Mouse (Mus musculus) myocyte (in vitro differentiated cells): ENCODE measurements around the gene Smyd4. TPM values are rescaled to one million over a fixed set of nuclear protein-coding genes. Genes with fewer than 3 reads are reported as not detected.

Experiments used
- H3K27me3 ChIP-seq: one replicate; pipeline ENCODE4 v1.6.1; 2011; ENCODE audit not compliant: control insufficient read depth, insufficient read depth, insufficient read length
- H3K36me3 ChIP-seq: one replicate; pipeline ENCODE4 v1.6.1; 2011; ENCODE audit not compliant: control insufficient read depth, insufficient read depth
- H3K4me2 ChIP-seq: one replicate; pipeline ENCODE4 v1.6.1; 2011; ENCODE audit warnings: low read depth, control low read depth
- H3K4me3 ChIP-seq: one replicate; pipeline ENCODE4 v1.5.1; 2011; ENCODE audit warnings: mild to moderate bottlenecking, control low read depth, moderate library complexity
- H3K79me2 ChIP-seq: one replicate; pipeline ENCODE4 v1.6.1; 2011; ENCODE audit not compliant: control insufficient read depth, insufficient read depth
- H3ac ChIP-seq: one replicate; pipeline ENCODE4 v1.6.1; 2011; ENCODE audit not compliant: control insufficient read depth, insufficient read length
- CEBPB ChIP-seq: IDR thresholded peaks from 2 replicates; pipeline ENCODE4 v1.6.1; 2011; ENCODE audit warnings: mild to moderate bottlenecking, moderate library complexity; ENCODE audit not compliant: poor library complexity, insufficient read depth, severe bottlenecking
- E2F4 ChIP-seq: IDR thresholded peaks from one replicate; pipeline ENCODE4 v1.6.1; 2011; ENCODE audit warnings: mild to moderate bottlenecking, control low read depth, moderate library complexity; ENCODE audit not compliant: insufficient read depth
- MAX ChIP-seq: IDR thresholded peaks from one replicate; pipeline ENCODE4 v1.6.1; 2011; ENCODE audit warnings: low read depth, mild to moderate bottlenecking, control low read depth
- MYOD1 ChIP-seq, 3 experiments: IDR thresholded peaks; one replicate each; pipeline ENCODE4 v1.6.1; 2011; ENCODE audit warnings: control low read depth in 2 of 3, low read depth in 2 of 3, mild to moderate bottlenecking in 2 of 3, moderate library complexity in 1 of 3; ENCODE audit not compliant: insufficient read length in 2 of 3, control insufficient read depth in 1 of 3
- MYOG ChIP-seq, 3 experiments: IDR thresholded peaks; one replicate each; pipeline ENCODE4 v1.6.1; 2011; ENCODE audit warnings: control low read depth in 2 of 3, low read depth in 2 of 3, mild to moderate bottlenecking in 2 of 3; ENCODE audit not compliant: insufficient read length in 2 of 3, control insufficient read depth in 1 of 3, insufficient read depth in 1 of 3
- POLR2A ChIP-seq: IDR thresholded peaks from one replicate; pipeline ENCODE4 v1.6.1; 2011; ENCODE audit warnings: low read depth, mild to moderate bottlenecking, control low read depth, moderate library complexity; ENCODE audit not compliant: insufficient read length
- POLR2AphosphoS2 ChIP-seq: IDR thresholded peaks from one replicate; pipeline ENCODE4 v1.6.1; 2011; ENCODE audit warnings: low read depth, control low read depth; ENCODE audit not compliant: insufficient read length
- REST ChIP-seq: IDR thresholded peaks from one replicate; pipeline ENCODE4 v1.6.1; 2011; ENCODE audit warnings: mild to moderate bottlenecking, control low read depth, moderate library complexity; ENCODE audit not compliant: insufficient read depth, insufficient read length
- SRF ChIP-seq: IDR thresholded peaks from one replicate; pipeline ENCODE4 v1.6.1; 2011; ENCODE audit warnings: low read depth; ENCODE audit not compliant: control insufficient read depth, insufficient read length
- TCF12 ChIP-seq: IDR thresholded peaks from one replicate; pipeline ENCODE4 v1.6.1; 2011; ENCODE audit warnings: mild to moderate bottlenecking, control low read depth; ENCODE audit not compliant: poor library complexity, insufficient read depth, severe bottlenecking
- TCF3 ChIP-seq: IDR thresholded peaks from one replicate; pipeline ENCODE4 v1.6.1; 2011; ENCODE audit warnings: low read depth, control low read depth; ENCODE audit not compliant: insufficient read length
- USF1 ChIP-seq: IDR thresholded peaks from one replicate; pipeline ENCODE4 v1.6.1; 2011; ENCODE audit warnings: low read depth, mild to moderate bottlenecking, control low read depth, moderate library complexity
- polyA plus RNA-seq: library from polyadenylated mRNA; unstranded; fragments of >200 nt; fragmentation: generic; extraction: Trizol; gene quantifications from one replicate; pipeline ENCODE4 v1.2.1, GENCODE M21; 2012; ENCODE audit warnings: missing spikeins

The Smyd4 gene
- polyA plus RNA-seq, 1 experiment: 6.9 TPM

DNA sequence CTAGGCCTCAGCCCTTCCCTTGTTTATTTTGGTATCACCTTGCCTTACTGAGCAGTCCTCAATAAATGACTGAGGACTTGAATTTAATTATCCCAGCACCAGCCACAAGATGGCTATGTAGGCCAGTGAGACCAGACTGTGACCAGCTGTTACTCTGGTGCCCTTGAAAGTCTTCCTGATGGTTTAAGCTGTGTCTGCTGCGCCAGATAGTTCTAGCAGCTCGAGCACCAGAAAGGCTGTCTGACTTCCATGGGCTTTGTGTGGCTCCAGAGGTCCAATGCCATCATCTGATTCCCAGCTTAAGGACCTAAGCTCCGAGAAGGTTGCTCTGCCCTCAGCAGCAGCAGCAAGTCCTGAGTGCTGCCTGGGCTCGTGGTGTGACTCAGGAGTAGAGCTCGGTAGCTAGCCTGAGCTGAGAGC, 54.0 kb downstream of the Smyd4 start:
- Histone ChIP-seq H3K27me3 (no peaks in the 10 kb centered on the region), H3ac (no peak overlapping the region), H3K4me3 (no peak overlapping the region), H3K79me2 (no peaks in the 10 kb centered on the region), H3K4me2 (peak overlapping the region; percentile 80), H3K36me3 (no peaks in the 10 kb centered on the region)
- TF ChIP-seq USF1 (no peak), POLR2AphosphoS2 (peak; percentile 47), MYOG (IDR thresholded peaks at IDR 0.05; ENCODE audit: control insufficient read depth in 1 of 3, insufficient read depth in 1 of 3, insufficient read length in 2 of 3, low read depth in 2 of 3) (peak in 2 of 3 experiments; percentile 77 to 83), MYOD1 (IDR thresholded peaks at IDR 0.05; ENCODE audit: control insufficient read depth in 1 of 3, insufficient read length in 2 of 3, low read depth in 2 of 3) (peak; percentile 66 to 84 (median 75)), POLR2A (peak; percentile 46), SRF (no peak), TCF12 (peak; percentile 30)

DNA sequence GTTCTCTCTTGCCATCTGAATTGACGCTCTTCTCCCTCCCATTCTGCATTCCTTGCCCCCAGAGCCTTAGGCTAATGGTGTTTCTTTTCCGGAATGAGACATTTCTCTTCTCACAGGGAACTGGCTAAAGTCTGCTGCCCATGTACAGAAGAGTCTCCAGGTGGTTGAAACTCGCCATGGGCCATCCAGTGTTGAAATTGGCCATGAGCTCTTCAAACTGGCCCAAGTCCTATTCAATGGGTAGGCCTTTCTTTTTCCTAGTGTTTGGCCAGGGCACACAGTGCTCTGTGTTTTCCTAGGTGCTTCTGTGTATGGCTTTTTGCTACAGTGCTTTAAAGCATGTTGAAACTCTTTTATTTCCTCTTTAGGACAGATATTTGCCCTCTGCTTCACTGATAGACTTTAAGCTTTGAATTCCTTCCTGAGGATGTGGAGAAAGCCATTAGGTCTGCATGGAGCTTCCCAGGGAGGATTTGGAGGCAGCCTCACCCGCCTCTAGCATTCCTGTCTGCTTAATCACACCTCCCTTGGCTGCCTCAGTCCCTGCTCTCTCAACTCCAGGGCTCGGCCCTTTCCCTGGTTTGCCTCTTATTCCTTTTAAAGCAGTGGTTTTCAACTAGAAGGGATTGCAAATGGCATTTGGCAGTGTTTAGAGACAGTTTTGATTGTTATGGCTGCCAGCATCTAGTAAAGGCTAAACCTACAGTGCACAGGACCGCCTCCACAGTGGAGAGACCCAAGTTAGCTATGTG, 55.2 kb downstream of the Smyd4 start:
- TF ChIP-seq REST: no peak
- no peak for TF ChIP-seq TCF3
- TF ChIP-seq CEBPB: no peak
- TF ChIP-seq MAX: no peak
- no peak for TF ChIP-seq SRF
- TF ChIP-seq MYOD1 (IDR thresholded peaks at IDR 0.05; ENCODE audit: control insufficient read depth in 1 of 3, insufficient read length in 2 of 3, low read depth in 2 of 3): no peak
- TF ChIP-seq POLR2AphosphoS2: no peak
- no peak for TF ChIP-seq E2F4
- TF ChIP-seq POLR2A: no peak
- TF ChIP-seq MYOG (IDR thresholded peaks at IDR 0.05; ENCODE audit: control insufficient read depth in 1 of 3, insufficient read depth in 1 of 3, insufficient read length in 2 of 3, low read depth in 2 of 3): no peak
- no peak for TF ChIP-seq TCF12
- no peak for TF ChIP-seq USF1
- Histone ChIP-seq H3K79me2 (no peaks in the 10 kb centered on the region), H3ac (no peak overlapping the region), H3K4me3 (no peak overlapping the region), H3K27me3 (no peaks in the 10 kb centered on the region), H3K4me2 (peak overlapping the region; percentile 80), H3K36me3 (no peaks in the 10 kb centered on the region)

DNA sequence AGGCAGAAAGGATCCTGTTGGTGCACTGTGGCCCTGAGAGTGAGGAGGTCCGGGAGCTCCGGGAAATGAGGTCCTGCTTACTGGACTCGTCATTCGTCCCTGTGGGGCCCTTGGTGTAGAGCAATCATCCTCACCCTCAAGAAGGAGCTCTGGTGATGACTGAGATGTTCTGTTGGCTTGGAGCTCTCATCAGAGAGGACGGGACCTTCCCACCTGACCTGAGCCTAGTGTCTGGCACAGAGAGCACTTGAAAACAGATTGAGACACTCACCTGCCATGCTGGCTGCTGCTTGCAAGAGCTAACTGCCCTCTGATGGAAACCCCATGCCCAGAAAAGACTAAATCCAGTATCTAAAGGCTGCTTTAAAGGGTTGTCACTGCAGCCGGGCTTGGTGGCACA, 56.6 kb downstream of the Smyd4 start:
- no peaks in the 10 kb centered on the region for H3K27me3 ChIP-seq
- no peaks in the 10 kb centered on the region for H3K79me2 ChIP-seq
- no peak overlapping the region for H3K4me3 ChIP-seq
- no peak overlapping the region for H3ac ChIP-seq
- peak overlapping the region; percentile 51 for H3K4me2 ChIP-seq
- TF ChIP-seq E2F4: no peak
- no peak for TF ChIP-seq POLR2A
- TF ChIP-seq MYOG (IDR thresholded peaks at IDR 0.05; ENCODE audit: control insufficient read depth in 1 of 3, insufficient read depth in 1 of 3, insufficient read length in 2 of 3, low read depth in 2 of 3): no peak
- TF ChIP-seq TCF12: no peak
- peaks cover 7% of the 10 kb centered on the region for H3K36me3 ChIP-seq

DNA sequence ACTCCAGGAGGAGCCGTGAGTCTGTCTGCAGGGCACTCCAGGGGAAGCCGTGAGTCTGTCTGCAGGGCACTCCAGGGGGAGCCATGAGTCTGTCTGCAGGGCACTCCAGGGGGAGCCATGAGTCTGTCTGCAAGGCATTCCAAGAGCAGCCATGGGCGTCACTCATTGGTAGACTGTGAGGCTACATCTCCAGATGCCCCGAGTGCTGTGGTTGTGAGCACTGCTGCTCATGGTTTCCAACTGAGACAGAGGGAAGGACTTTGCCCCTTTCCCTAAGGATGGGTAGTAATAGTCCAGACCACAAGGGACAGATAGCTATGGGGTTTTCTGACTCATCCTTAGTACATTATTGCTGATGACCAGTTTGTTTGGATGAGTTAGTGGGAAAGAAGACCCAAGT, 57.9 kb downstream of the Smyd4 start:
- H3K27me3 ChIP-seq: no peaks in the 10 kb centered on the region
- H3K4me2 ChIP-seq: peak overlapping the region; percentile 47
- peaks cover 20% of the 10 kb centered on the region for H3K36me3 ChIP-seq
- no peaks in the 10 kb centered on the region for H3K79me2 ChIP-seq
- H3ac ChIP-seq: no peak overlapping the region
- H3K4me3 ChIP-seq: no peak overlapping the region
- TF ChIP-seq MYOD1 (IDR thresholded peaks at IDR 0.05; ENCODE audit: control insufficient read depth in 1 of 3, insufficient read length in 2 of 3, low read depth in 2 of 3) (peak in 1 of 3 experiments; percentile 28), SRF (no peak), E2F4 (no peak), TCF12 (no peak), POLR2AphosphoS2 (peak; percentile 58), CEBPB (no peak)

DNA sequence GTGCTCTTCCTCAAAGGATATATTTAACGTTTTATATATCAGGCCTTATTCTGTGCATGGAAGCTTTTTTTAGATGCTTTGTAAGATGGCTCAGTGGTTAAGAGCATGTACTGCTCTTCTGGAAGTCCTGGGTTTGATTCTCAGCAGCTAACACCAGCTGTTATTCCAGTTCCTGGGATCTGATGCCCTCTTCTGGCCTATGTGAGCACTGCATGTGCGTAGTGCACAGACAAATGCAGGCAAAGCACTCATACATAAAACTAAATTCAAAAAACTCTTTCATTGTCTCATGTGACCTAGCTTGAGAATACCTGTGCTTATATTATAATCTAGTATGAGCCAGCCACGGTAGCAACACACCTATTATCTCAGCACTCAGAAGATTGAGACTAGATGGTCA, 58.6 kb downstream of the Smyd4 start:
- Histone ChIP-seq H3K27me3 (no peaks in the 10 kb centered on the region), H3ac (no peak overlapping the region), H3K4me2 (peak overlapping the region; percentile 47), H3K36me3 (peaks cover 27% of the 10 kb centered on the region), H3K4me3 (no peak overlapping the region), H3K79me2 (no peaks in the 10 kb centered on the region)
- TF ChIP-seq POLR2A (no peak), MYOD1 (IDR thresholded peaks at IDR 0.05; ENCODE audit: control insufficient read depth in 1 of 3, insufficient read length in 2 of 3, low read depth in 2 of 3) (peak in 2 of 3 experiments; percentile 31 to 46)
